Mouse (Mus musculus): Measurements from ENCODE around the gene Gtdc1. TPM values are rescaled to one million over a fixed set of nuclear protein-coding genes. Genes with fewer than 3 reads are reported as not detected.
A peak's percentile ranks its signal among the peaks of the same experiment; 100 is the strongest.

Gtdc1 gene
- polyA plus RNA-seq, 1 experiment from 2014 or later = 13.4 TPM

GRCm38 (mm10) chr2:44961192-44961591 lies 33.7 kb upstream of the Gtdc1 start:
- ATAC-seq (ENCODE audit: low FRiP score) (no peak), DNase-seq (ENCODE audit: low spot score, missing footprints) (peak; percentile 73)
- Histone ChIP-seq H3K4me1 (ENCODE audit: control insufficient read depth, insufficient read depth, low read length) (no peaks in the 10 kb centered on the region), H3K9me3 (ENCODE audit: control insufficient read depth, low read length) (no peaks in the 10 kb centered on the region), H3K27me3 (ENCODE audit: control insufficient read depth, insufficient read depth, low read length) (no peaks in the 10 kb centered on the region), H3K36me3 (ENCODE audit: control insufficient read depth, insufficient read depth, low read length) (no peaks in the 10 kb centered on the region), H3K4me2 (no peak overlapping the region), H3K9ac (ENCODE audit: low read length) (no peak overlapping the region), H3K4me3 (ENCODE audit: low read depth, low read length) (no peak overlapping the region), H3K27ac (ENCODE audit: low read depth, low read length) (no peak overlapping the region)
- 91% methylated on average over 4 of the region's 4 CpGs for WGBS

- peak; percentile 57 for DNase-seq (ENCODE audit: low spot score, missing footprints)
- no peak overlapping the region for H3K9ac ChIP-seq (ENCODE audit: low read length)
- H3K36me3 ChIP-seq (ENCODE audit: control insufficient read depth, insufficient read depth, low read length) = no peaks in the 10 kb centered on the region
- no peak overlapping the region for H3K4me3 ChIP-seq (ENCODE audit: low read depth, low read length)
- H3K4me2 ChIP-seq = no peak overlapping the region
- WGBS = 83% methylated on average over 3 of the region's 3 CpGs
- H3K27ac ChIP-seq (ENCODE audit: low read depth, low read length) = no peak overlapping the region
- ATAC-seq (ENCODE audit: low FRiP score) = no peak
- no peaks in the 10 kb centered on the region for H3K9me3 ChIP-seq (ENCODE audit: control insufficient read depth, low read length)
- H3K4me1 ChIP-seq (ENCODE audit: control insufficient read depth, insufficient read depth, low read length) = no peaks in the 10 kb centered on the region
- H3K27me3 ChIP-seq (ENCODE audit: control insufficient read depth, insufficient read depth, low read length) = no peaks in the 10 kb centered on the region
These were observed 33.1 kb upstream of the Gtdc1 start for GRCm38 (mm10) chr2:44960561-44960960.

- H3K4me1 ChIP-seq (ENCODE audit: control insufficient read depth, insufficient read depth, low read length) = peaks cover 3% of the 10 kb centered on the region
- no peak overlapping the region for H3K9ac ChIP-seq (ENCODE audit: low read length)
- H3K4me3 ChIP-seq (ENCODE audit: low read depth, low read length) = no peak overlapping the region
- ATAC-seq (ENCODE audit: low FRiP score) (no peak), DNase-seq (ENCODE audit: low spot score, missing footprints) (peak; percentile 45)
- H3K9me3 ChIP-seq (ENCODE audit: control insufficient read depth, low read length) = no peaks in the 10 kb centered on the region
- no peak overlapping the region for H3K4me2 ChIP-seq
- H3K36me3 ChIP-seq (ENCODE audit: control insufficient read depth, insufficient read depth, low read length) = no peaks in the 10 kb centered on the region
- H3K27ac ChIP-seq (ENCODE audit: low read depth, low read length) = no peak overlapping the region
- no peaks in the 10 kb centered on the region for H3K27me3 ChIP-seq (ENCODE audit: control insufficient read depth, insufficient read depth, low read length)
- 90% methylated on average over 1 of the region's 1 CpGs for WGBS
These were observed 29.9 kb upstream of the Gtdc1 start for GRCm38 (mm10) chr2:44957329-44957797.

- Histone ChIP-seq H3K27ac (ENCODE audit: low read depth, low read length) (no peak overlapping the region), H3K9me3 (ENCODE audit: control insufficient read depth, low read length) (no peaks in the 10 kb centered on the region), H3K4me3 (ENCODE audit: low read depth, low read length) (no peak overlapping the region), H3K36me3 (ENCODE audit: control insufficient read depth, insufficient read depth, low read length) (no peaks in the 10 kb centered on the region), H3K4me1 (ENCODE audit: control insufficient read depth, insufficient read depth, low read length) (peaks cover 3% of the 10 kb centered on the region), H3K4me2 (no peak overlapping the region), H3K27me3 (ENCODE audit: control insufficient read depth, insufficient read depth, low read length) (no peaks in the 10 kb centered on the region), H3K9ac (ENCODE audit: low read length) (no peak overlapping the region)
- DNase-seq (ENCODE audit: low spot score, missing footprints) (no peak), ATAC-seq (ENCODE audit: low FRiP score) (no peak)
- WGBS = 64% methylated on average over 3 of the region's 3 CpGs
These were observed 28.8 kb upstream of the Gtdc1 start for GRCm38 (mm10) chr2:44956232-44956631.

- Histone ChIP-seq H3K4me3 (ENCODE audit: low read depth, low read length) (no peak overlapping the region), H3K9ac (ENCODE audit: low read length) (no peak overlapping the region), H3K4me1 (ENCODE audit: control insufficient read depth, insufficient read depth, low read length) (peaks cover 3% of the 10 kb centered on the region), H3K27me3 (ENCODE audit: control insufficient read depth, insufficient read depth, low read length) (no peaks in the 10 kb centered on the region), H3K36me3 (ENCODE audit: control insufficient read depth, insufficient read depth, low read length) (no peaks in the 10 kb centered on the region), H3K4me2 (no peak overlapping the region), H3K9me3 (ENCODE audit: control insufficient read depth, low read length) (no peaks in the 10 kb centered on the region), H3K27ac (ENCODE audit: low read depth, low read length) (no peak overlapping the region)
- DNase-seq (ENCODE audit: low spot score, missing footprints) (peak; percentile 44), ATAC-seq (ENCODE audit: low FRiP score) (no peak)
- WGBS = 90% methylated on average over 6 of the region's 6 CpGs
These were observed 28.0 kb upstream of the Gtdc1 start for GRCm38 (mm10) chr2:44955506-44955905.

- no peaks in the 10 kb centered on the region for H3K27me3 ChIP-seq (ENCODE audit: control insufficient read depth, insufficient read depth, low read length)
- peak; percentile 54 for DNase-seq (ENCODE audit: low spot score, missing footprints)
- H3K9me3 ChIP-seq (ENCODE audit: control insufficient read depth, low read length) = no peaks in the 10 kb centered on the region
- no peak overlapping the region for H3K4me3 ChIP-seq (ENCODE audit: low read depth, low read length)
- 96% methylated on average over 1 of the region's 1 CpGs for WGBS
- H3K4me2 ChIP-seq = no peak overlapping the region
- H3K36me3 ChIP-seq (ENCODE audit: control insufficient read depth, insufficient read depth, low read length) = no peaks in the 10 kb centered on the region
- no peak overlapping the region for H3K9ac ChIP-seq (ENCODE audit: low read length)
- no peak for ATAC-seq (ENCODE audit: low FRiP score)
- H3K27ac ChIP-seq (ENCODE audit: low read depth, low read length) = no peak overlapping the region
- peaks cover 3% of the 10 kb centered on the region for H3K4me1 ChIP-seq (ENCODE audit: control insufficient read depth, insufficient read depth, low read length)
These were observed 26.7 kb upstream of the Gtdc1 start for GRCm38 (mm10) chr2:44954180-44954579.

- Histone ChIP-seq H3K9me3 (ENCODE audit: control insufficient read depth, low read length) (no peaks in the 10 kb centered on the region), H3K4me2 (no peak overlapping the region), H3K4me1 (ENCODE audit: control insufficient read depth, insufficient read depth, low read length) (peaks cover 3% of the 10 kb centered on the region), H3K9ac (ENCODE audit: low read length) (no peak overlapping the region), H3K27me3 (ENCODE audit: control insufficient read depth, insufficient read depth, low read length) (no peaks in the 10 kb centered on the region), H3K36me3 (ENCODE audit: control insufficient read depth, insufficient read depth, low read length) (no peaks in the 10 kb centered on the region), H3K27ac (ENCODE audit: low read depth, low read length) (no peak overlapping the region), H3K4me3 (ENCODE audit: low read depth, low read length) (no peak overlapping the region)
- no peak for ATAC-seq (ENCODE audit: low FRiP score)
- 17% methylated on average over 6 of the region's 6 CpGs for WGBS
- peak; percentile 85 for DNase-seq (ENCODE audit: low spot score, missing footprints)
These were observed 25.5 kb upstream of the Gtdc1 start for GRCm38 (mm10) chr2:44952830-44953422.

- DNase-seq (ENCODE audit: low spot score, missing footprints) (peak; percentile 33), ATAC-seq (ENCODE audit: low FRiP score) (no peak)
- H3K4me2 ChIP-seq = no peak overlapping the region
- no peak overlapping the region for H3K4me3 ChIP-seq (ENCODE audit: low read depth, low read length)
- H3K9ac ChIP-seq (ENCODE audit: low read length) = no peak overlapping the region
- no peaks in the 10 kb centered on the region for H3K36me3 ChIP-seq (ENCODE audit: control insufficient read depth, insufficient read depth, low read length)
- 70% methylated on average over 4 of the region's 4 CpGs for WGBS
- H3K9me3 ChIP-seq (ENCODE audit: control insufficient read depth, low read length) = no peaks in the 10 kb centered on the region
- no peak overlapping the region for H3K27ac ChIP-seq (ENCODE audit: low read depth, low read length)
- no peaks in the 10 kb centered on the region for H3K27me3 ChIP-seq (ENCODE audit: control insufficient read depth, insufficient read depth, low read length)
- peaks cover 3% of the 10 kb centered on the region for H3K4me1 ChIP-seq (ENCODE audit: control insufficient read depth, insufficient read depth, low read length)
These were observed 24.3 kb upstream of the Gtdc1 start for GRCm38 (mm10) chr2:44951651-44952213.

GRCm38 (mm10) chr2:44944689-44945088 lies 17.2 kb upstream of the Gtdc1 start:
- Histone ChIP-seq H3K36me3 (ENCODE audit: control insufficient read depth, insufficient read depth, low read length) (no peaks in the 10 kb centered on the region), H3K4me2 (no peak overlapping the region), H3K9me3 (ENCODE audit: control insufficient read depth, low read length) (no peaks in the 10 kb centered on the region), H3K4me3 (ENCODE audit: low read depth, low read length) (no peak overlapping the region), H3K27me3 (ENCODE audit: control insufficient read depth, insufficient read depth, low read length) (no peaks in the 10 kb centered on the region), H3K27ac (ENCODE audit: low read depth, low read length) (no peak overlapping the region), H3K4me1 (ENCODE audit: control insufficient read depth, insufficient read depth, low read length) (no peaks in the 10 kb centered on the region), H3K9ac (ENCODE audit: low read length) (no peak overlapping the region)
- ATAC-seq (ENCODE audit: low FRiP score) = no peak
- 91% methylated on average over 2 of the region's 2 CpGs for WGBS
- peak; percentile 28 for DNase-seq (ENCODE audit: low spot score, missing footprints)

All from midbrain, embryonic 11.5 days (tissue).